17 mouse cellular contexts compared by ENCODE assay signal in genomic region chr19:8727495-8728114, GRCm38 (mm10). TPM values are rescaled to one million over a fixed set of nuclear protein-coding genes. Genes with fewer than 3 reads are reported as not detected.
A peak's percentile ranks its signal among the peaks of the same experiment; 100 is the strongest.
DNase-seq lines count a peak whose midpoint lies in the region; ATAC-seq lines count a peak whose summit lies in the region.
"Had no signal": no experiment of that assay in that cellular context is flagged by ENCODE, and none has a peak within 500 bp of the region (broad histone marks: within the 10 kb centered on the region; RNA-seq: fewer than 3 reads in every experiment).

No protein-coding gene starts in this region.

- no peak overlapping the region for H3K9ac ChIP-seq in midbrain, embryonic 12.5 days (replicated peaks)
- no peak overlapping the region for H3K9ac ChIP-seq in midbrain, embryonic 16.5 days (ENCODE audit: low read depth, low read length)
- H3K9ac ChIP-seq in embryonic facial prominence, embryonic 13.5 days, result no peak overlapping the region
- H3K9ac ChIP-seq in hindbrain, embryonic 14.5 days, result no peak overlapping the region
- H3K9ac ChIP-seq in intestine, embryonic 15.5 days, result no peak overlapping the region
- H3K9ac ChIP-seq: hindbrain, embryonic 12.5 days had no signal

- 28% methylated on average over 5 of the region's 5 CpGs for WGBS in midbrain, embryonic 12.5 days
- 31% methylated on average over 5 of the region's 5 CpGs for WGBS in midbrain, embryonic 16.5 days
- 17% methylated on average over 5 of the region's 5 CpGs for WGBS in embryonic facial prominence, embryonic 13.5 days
- WGBS in hindbrain, embryonic 14.5 days, result 31% methylated on average over 5 of the region's 5 CpGs
- WGBS in intestine, embryonic 15.5 days, result 21% methylated on average over 5 of the region's 5 CpGs

- H3K4me2 ChIP-seq in midbrain, embryonic 12.5 days (replicated peaks), result no peak overlapping the region
- H3K4me2 ChIP-seq in midbrain, embryonic 16.5 days (ENCODE audit: low read length), result no peak overlapping the region
- no peak overlapping the region for H3K4me2 ChIP-seq in embryonic facial prominence, embryonic 13.5 days
- no peak overlapping the region for H3K4me2 ChIP-seq in hindbrain, embryonic 14.5 days (replicated peaks)
- no peak overlapping the region for H3K4me2 ChIP-seq in intestine, embryonic 15.5 days (replicated peaks)
- H3K4me2 ChIP-seq: hindbrain, embryonic 12.5 days had no signal

- no peaks in the 10 kb centered on the region for H3K27me3 ChIP-seq in midbrain, embryonic 12.5 days
- no peaks in the 10 kb centered on the region for H3K27me3 ChIP-seq in midbrain, embryonic 16.5 days (ENCODE audit: control insufficient read depth, insufficient read depth, low read depth, low read length)
- H3K27me3 ChIP-seq in embryonic facial prominence, embryonic 13.5 days, result no peaks in the 10 kb centered on the region
- H3K27me3 ChIP-seq in hindbrain, embryonic 14.5 days (ENCODE audit: control insufficient read depth, insufficient read depth, low read length), result no peaks in the 10 kb centered on the region
- no peaks in the 10 kb centered on the region for H3K27me3 ChIP-seq in intestine, embryonic 15.5 days (replicated peaks)
- H3K27me3 ChIP-seq: hindbrain, embryonic 12.5 days had no signal

- no peak overlapping the region for H3K4me3 ChIP-seq in midbrain, embryonic 12.5 days
- H3K4me3 ChIP-seq in midbrain, embryonic 16.5 days (ENCODE audit: low read depth, low read length), result no peak overlapping the region
- no peak overlapping the region for H3K4me3 ChIP-seq in embryonic facial prominence, embryonic 13.5 days
- no peak overlapping the region for H3K4me3 ChIP-seq in hindbrain, embryonic 14.5 days (replicated peaks; ENCODE audit: low read length)
- H3K4me3 ChIP-seq in intestine, embryonic 15.5 days (replicated peaks), result no peak overlapping the region
- H3K4me3 ChIP-seq: hindbrain, embryonic 12.5 days had no signal

- H3K9me3 ChIP-seq in midbrain, embryonic 12.5 days, result no peaks in the 10 kb centered on the region
- no peaks in the 10 kb centered on the region for H3K9me3 ChIP-seq in midbrain, embryonic 16.5 days (replicated peaks; ENCODE audit: control insufficient read depth, low read length, poor library complexity, severe bottlenecking)
- H3K9me3 ChIP-seq in embryonic facial prominence, embryonic 13.5 days, result no peaks in the 10 kb centered on the region
- no peaks in the 10 kb centered on the region for H3K9me3 ChIP-seq in hindbrain, embryonic 14.5 days (ENCODE audit: control insufficient read depth, low read length)
- no peaks in the 10 kb centered on the region for H3K9me3 ChIP-seq in intestine, embryonic 15.5 days
- H3K9me3 ChIP-seq: hindbrain, embryonic 12.5 days had no signal

- H3K27ac ChIP-seq in midbrain, embryonic 12.5 days (replicated peaks), result 0 out of 2 replicates have a peak overlapping the region, but pooled peaks have one; percentile 25
- no peak overlapping the region for H3K27ac ChIP-seq in midbrain, embryonic 16.5 days (ENCODE audit: low read length)
- peak overlapping the region; percentile 44; the same call in 1 of the 2 replicates for H3K27ac ChIP-seq in embryonic facial prominence, embryonic 13.5 days
- H3K27ac ChIP-seq in hindbrain, embryonic 14.5 days, result no peak overlapping the region
- H3K27ac ChIP-seq in intestine, embryonic 15.5 days, result no peak overlapping the region
- H3K27ac ChIP-seq: hindbrain, embryonic 12.5 days; stomach, postnatal 0 days had no signal

- H3K36me3 ChIP-seq in midbrain, embryonic 12.5 days, result peaks cover 22% of the 10 kb centered on the region
- peaks cover 19% of the 10 kb centered on the region for H3K36me3 ChIP-seq in midbrain, embryonic 16.5 days (ENCODE audit: control insufficient read depth, insufficient read depth, low read length)
- H3K36me3 ChIP-seq in embryonic facial prominence, embryonic 13.5 days, result peaks cover 27% of the 10 kb centered on the region
- H3K36me3 ChIP-seq in hindbrain, embryonic 14.5 days (replicated peaks; ENCODE audit: control insufficient read depth, insufficient read depth), result peaks cover 29% of the 10 kb centered on the region
- peaks cover 16% of the 10 kb centered on the region for H3K36me3 ChIP-seq in intestine, embryonic 15.5 days

- DNase-seq in embryo, embryonic 10 days (ENCODE audit: low spot score), result peak; percentile 58
- no peak for DNase-seq in embryo, embryonic 11 days
- DNase-seq in hindbrain, embryonic 14.5 days (ENCODE audit: low spot score), result no peak
- DNase-seq: cerebellum, postnatal 10 days; heart, adult 11 months; kidney, postnatal 14 days; lung, adult 2 months; thymus, postnatal 14 days had no signal

- H3K4me1 ChIP-seq in midbrain, embryonic 12.5 days, result peaks cover 22% of the 10 kb centered on the region
- H3K4me1 ChIP-seq in midbrain, embryonic 16.5 days (ENCODE audit: control insufficient read depth, insufficient read depth, low read length), result peaks cover 15% of the 10 kb centered on the region
- H3K4me1 ChIP-seq in embryonic facial prominence, embryonic 13.5 days, result peaks cover 21% of the 10 kb centered on the region
- peaks cover 14% of the 10 kb centered on the region for H3K4me1 ChIP-seq in hindbrain, embryonic 14.5 days (replicated peaks; ENCODE audit: control insufficient read depth, insufficient read depth, low read length)
- H3K4me1 ChIP-seq in intestine, embryonic 15.5 days (replicated peaks), result peaks cover 9% of the 10 kb centered on the region; the same call in 1 of the 2 replicates

- no peak for ATAC-seq in midbrain, embryonic 12.5 days (ENCODE audit: low FRiP score, low read depth)
- ATAC-seq in midbrain, embryonic 16.5 days, result no peak
- ATAC-seq in embryonic facial prominence, embryonic 13.5 days (ENCODE audit: insufficient number of reproducible peaks, insufficient read depth, low FRiP score, low TSS enrichment, low read depth), result no peak
- no peak for ATAC-seq in hindbrain, embryonic 14.5 days (ENCODE audit: low FRiP score)
- ATAC-seq in activated CD4-positive, CD25-positive, alpha-beta regulatory T cell, adult 4 months, result no peak
- ATAC-seq in intestine, embryonic 15.5 days, result no peak
- ATAC-seq: forebrain, embryonic 14.5 days; intestine, postnatal 0 days had no signal

RNA-seq across cellular contexts. Expression of gene Slc3a2, which starts 4.4 kb away (rescaled TPM):
- polyA plus RNA-seq in midbrain, embryonic 12.5 days (2016; fragmentation: Nextera tagmentation; extraction: Ambion mirVana), result 138 and 150 TPM in 2 replicates
- 176 and 182 TPM in 2 replicates for polyA plus RNA-seq in midbrain, embryonic 16.5 days (2015; fragmentation: Nextera tagmentation; extraction: Ambion mirVana)
- 99.9 and 116 TPM in 2 replicates for polyA plus RNA-seq in embryonic facial prominence, embryonic 13.5 days (2015; fragmentation: Nextera tagmentation; extraction: Ambion mirVana)
- 161 and 174 TPM in 2 replicates for polyA plus RNA-seq in hindbrain, embryonic 14.5 days (2014; fragmentation: Nextera tagmentation; extraction: Ambion mirVana)
- polyA plus RNA-seq in activated CD4-positive, CD25-positive, alpha-beta regulatory T cell, adult 4 months (2017; shearing (Covaris generic)), result 10 to 100 TPM; 60.3 to 69.3 TPM
- 161 and 163 TPM in 2 replicates for polyA plus RNA-seq in intestine, embryonic 15.5 days (2015; fragmentation: Nextera tagmentation; extraction: Ambion mirVana)

RNA-seq across cellular contexts. Expression of gene Wdr74, which starts 8.0 kb away (rescaled TPM):
- polyA plus RNA-seq in midbrain, embryonic 12.5 days (2016; fragmentation: Nextera tagmentation; extraction: Ambion mirVana), result 78.5 and 80.7 TPM in 2 replicates
- polyA plus RNA-seq in midbrain, embryonic 16.5 days (2015; fragmentation: Nextera tagmentation; extraction: Ambion mirVana), result 93.1 and 95.9 TPM in 2 replicates
- polyA plus RNA-seq in embryonic facial prominence, embryonic 13.5 days (2015; fragmentation: Nextera tagmentation; extraction: Ambion mirVana), result 88.6 and 100 TPM in 2 replicates
- polyA plus RNA-seq in hindbrain, embryonic 14.5 days (2014; fragmentation: Nextera tagmentation; extraction: Ambion mirVana), result 80.7 and 80.8 TPM in 2 replicates
- 10 to 100 TPM; 43.3 to 70.5 TPM for polyA plus RNA-seq in activated CD4-positive, CD25-positive, alpha-beta regulatory T cell, adult 4 months (2017; shearing (Covaris generic))
- polyA plus RNA-seq in intestine, embryonic 15.5 days (2015; fragmentation: Nextera tagmentation; extraction: Ambion mirVana), result 77.3 and 88.5 TPM in 2 replicates

RNA-seq across cellular contexts. Expression of gene 1700092M07Rik, which starts 12.9 kb away (rescaled TPM):
- polyA plus RNA-seq in midbrain, embryonic 12.5 days (2016; fragmentation: Nextera tagmentation; extraction: Ambion mirVana), result 3.3 and 4.5 TPM in 2 replicates
- polyA plus RNA-seq in midbrain, embryonic 16.5 days (2015; fragmentation: Nextera tagmentation; extraction: Ambion mirVana), result 1.2 and 1.8 TPM in 2 replicates
- 2.2 and 2.7 TPM in 2 replicates for polyA plus RNA-seq in embryonic facial prominence, embryonic 13.5 days (2015; fragmentation: Nextera tagmentation; extraction: Ambion mirVana)
- polyA plus RNA-seq in hindbrain, embryonic 14.5 days (2014; fragmentation: Nextera tagmentation; extraction: Ambion mirVana), result 0.84 and 0.90 TPM in 2 replicates
- not detected for polyA plus RNA-seq in activated CD4-positive, CD25-positive, alpha-beta regulatory T cell, adult 4 months (2017; shearing (Covaris generic))
- 1.8 TPM in 2 replicates for polyA plus RNA-seq in intestine, embryonic 15.5 days (2015; fragmentation: Nextera tagmentation; extraction: Ambion mirVana)
- polyA plus RNA-seq: lung, adult 2 months had no signal

RNA-seq across cellular contexts. Expression of gene Stx5a, which starts 13.6 kb away (rescaled TPM):
- 121 and 127 TPM in 2 replicates for polyA plus RNA-seq in midbrain, embryonic 12.5 days (2016; fragmentation: Nextera tagmentation; extraction: Ambion mirVana)
- 122 and 123 TPM in 2 replicates for polyA plus RNA-seq in midbrain, embryonic 16.5 days (2015; fragmentation: Nextera tagmentation; extraction: Ambion mirVana)
- 182 and 184 TPM in 2 replicates for polyA plus RNA-seq in embryonic facial prominence, embryonic 13.5 days (2015; fragmentation: Nextera tagmentation; extraction: Ambion mirVana)
- polyA plus RNA-seq in hindbrain, embryonic 14.5 days (2014; fragmentation: Nextera tagmentation; extraction: Ambion mirVana), result 102 and 103 TPM in 2 replicates
- polyA plus RNA-seq in activated CD4-positive, CD25-positive, alpha-beta regulatory T cell, adult 4 months (2017; shearing (Covaris generic)), result 100 to 1,000 TPM; 109 to 113 TPM
- polyA plus RNA-seq in intestine, embryonic 15.5 days (2015; fragmentation: Nextera tagmentation; extraction: Ambion mirVana), result 119 and 121 TPM in 2 replicates

RNA-seq across cellular contexts. Expression of gene Nxf1, which starts 29.3 kb away (rescaled TPM):
- polyA plus RNA-seq in midbrain, embryonic 12.5 days (2016; fragmentation: Nextera tagmentation; extraction: Ambion mirVana), result 210 and 224 TPM in 2 replicates
- 146 and 169 TPM in 2 replicates for polyA plus RNA-seq in midbrain, embryonic 16.5 days (2015; fragmentation: Nextera tagmentation; extraction: Ambion mirVana)
- 199 and 230 TPM in 2 replicates for polyA plus RNA-seq in embryonic facial prominence, embryonic 13.5 days (2015; fragmentation: Nextera tagmentation; extraction: Ambion mirVana)
- 120 and 125 TPM in 2 replicates for polyA plus RNA-seq in hindbrain, embryonic 14.5 days (2014; fragmentation: Nextera tagmentation; extraction: Ambion mirVana)
- 100 to 1,000 TPM; 126 to 163 TPM for polyA plus RNA-seq in activated CD4-positive, CD25-positive, alpha-beta regulatory T cell, adult 4 months (2017; shearing (Covaris generic))
- 143 and 146 TPM in 2 replicates for polyA plus RNA-seq in intestine, embryonic 15.5 days (2015; fragmentation: Nextera tagmentation; extraction: Ambion mirVana)

Comparison
In these comparisons a context has a peak if more than half of its experiments do, and no peak if none do; other contexts are left out.
1. H3K27ac ChIP-seq: peak in midbrain, embryonic 12.5 days (single experiment) and embryonic facial prominence, embryonic 13.5 days (single experiment); none in midbrain, embryonic 16.5 days (single experiment), hindbrain, embryonic 14.5 days (single experiment) and intestine, embryonic 15.5 days (single experiment).